Mouse (Mus musculus) spleen, adult 12 weeks (tissue): ENCODE measurements around the gene Dnajc15.

Source experiments
- DNase-seq: peaks from one replicate; pipeline ENCODE4 v3.0.0; 2022; ENCODE audit warnings: low spot score

The Dnajc15 gene

GRCm38 (mm10) chr14:77860841-77861560 is 13.9 kb downstream of the Dnajc15 start:
- no peak for DNase-seq

GRCm38 (mm10) chr14:77859894-77860293 is 15.0 kb downstream of the Dnajc15 start:
- DNase-seq, result no peak

GRCm38 (mm10) chr14:77853951-77854350 is 21.0 kb downstream of the Dnajc15 start:
- DNase-seq, result no peak

- DNase-seq, result no peak
Measured at GRCm38 (mm10) chr14:77849852-77850251, 25.1 kb downstream of the Dnajc15 start.

GRCm38 (mm10) chr14:77848349-77848748 is 26.6 kb downstream of the Dnajc15 start:
- no peak for DNase-seq

- no peak for DNase-seq
Measured at GRCm38 (mm10) chr14:77846206-77846605, 28.7 kb downstream of the Dnajc15 start.

GRCm38 (mm10) chr14:77845479-77845878 is 29.4 kb downstream of the Dnajc15 start:
- no peak for DNase-seq

GRCm38 (mm10) chr14:77840574-77840973 is 34.4 kb downstream of the Dnajc15 start:
- no peak for DNase-seq

- DNase-seq, result no peak
Measured at GRCm38 (mm10) chr14:77840078-77840477, 34.8 kb downstream of the Dnajc15 start.

GRCm38 (mm10) chr14:77836794-77837193 is 38.1 kb downstream of the Dnajc15 start:
- no peak for DNase-seq

- DNase-seq, result no peak
Measured at GRCm38 (mm10) chr14:77832359-77832758, 42.6 kb downstream of the Dnajc15 start.

- DNase-seq, result no peak
Measured at GRCm38 (mm10) chr14:77831936-77832335, 43.0 kb downstream of the Dnajc15 start.

- DNase-seq, result no peak
Measured at GRCm38 (mm10) chr14:77829673-77830072, 45.3 kb downstream of the Dnajc15 start.

GRCm38 (mm10) chr14:77825891-77826290 is 49.0 kb downstream of the Dnajc15 start:
- DNase-seq, result no peak

GRCm38 (mm10) chr14:77825121-77825520 is 49.8 kb downstream of the Dnajc15 start:
- DNase-seq, result no peak

- no peak for DNase-seq
Measured at GRCm38 (mm10) chr14:77819841-77820240, 55.1 kb downstream of the Dnajc15 start.

GRCm38 (mm10) chr14:77817561-77817960 is 57.4 kb downstream of the Dnajc15 start:
- no peak for DNase-seq

GRCm38 (mm10) chr14:77814935-77815334 is 60.0 kb downstream of the Dnajc15 start:
- no peak for DNase-seq

- no peak for DNase-seq
Measured at GRCm38 (mm10) chr14:77812890-77813289, 62.0 kb downstream of the Dnajc15 start.

GRCm38 (mm10) chr14:77811466-77811865 is 63.5 kb downstream of the Dnajc15 start:
- DNase-seq, result no peak

GRCm38 (mm10) chr14:77807836-77808235 is 67.1 kb downstream of the Dnajc15 start:
- no peak for DNase-seq

- DNase-seq, result no peak
Measured at GRCm38 (mm10) chr14:77806345-77806744, 68.6 kb downstream of the Dnajc15 start.

- no peak for DNase-seq
Measured at GRCm38 (mm10) chr14:77802268-77802630, 72.7 kb downstream of the Dnajc15 start.

- DNase-seq, result no peak
Measured at GRCm38 (mm10) chr14:77801571-77802267, 73.2 kb downstream of the Dnajc15 start.
